Comparison of ENCODE assay signal across 14 mouse cellular contexts in genomic region chr5:67266106-67266505, GRCm38 (mm10). TPM values are rescaled to one million over a fixed set of nuclear protein-coding genes. Genes with fewer than 3 reads are reported as not detected.
DNase-seq lines count a peak whose midpoint lies in the region; ATAC-seq and TF ChIP-seq lines count a peak whose summit lies in the region.
"Had no signal": no experiment of that assay in that cellular context is flagged by ENCODE, and none has a peak within 500 bp of the region (broad histone marks: within the 10 kb centered on the region; RNA-seq: fewer than 3 reads in every experiment).

No protein-coding gene starts in this region.

- in situ Hi-C loops in Patski (cut with MboI; ENCODE audit: low pct_unique_long_range_greater_than_20kb), result no loop called here

- no peak overlapping the region for H3K4me2 ChIP-seq in midbrain, embryonic 11.5 days
- no peak overlapping the region for H3K4me2 ChIP-seq in midbrain, embryonic 13.5 days (replicated peaks)
- no peak overlapping the region for H3K4me2 ChIP-seq in stomach, postnatal 0 days (replicated peaks; ENCODE audit: low read depth)
- H3K4me2 ChIP-seq: liver, embryonic 13.5 days had no signal

- ATAC-seq in midbrain, embryonic 11.5 days (ENCODE audit: low FRiP score), result no peak
- no peak for ATAC-seq in midbrain, embryonic 13.5 days
- ATAC-seq in Patski, result no peak
- ATAC-seq in stomach, postnatal 0 days (ENCODE audit: low FRiP score, low TSS enrichment), result no peak
- no peak for ATAC-seq in activated CD4-positive, CD25-positive, alpha-beta regulatory T cell, adult 4 months
- ATAC-seq: midbrain, embryonic 16.5 days had no signal

- no peaks in the 10 kb centered on the region for H3K9me3 ChIP-seq in midbrain, embryonic 11.5 days (ENCODE audit: control insufficient read depth, low read length)
- no peaks in the 10 kb centered on the region for H3K9me3 ChIP-seq in midbrain, embryonic 13.5 days
- no peaks in the 10 kb centered on the region for H3K9me3 ChIP-seq in stomach, postnatal 0 days (ENCODE audit: control insufficient read depth, low read length)
- H3K9me3 ChIP-seq: liver, embryonic 13.5 days had no signal

- intact Hi-C loops in heart, adult 2 months (cut with DNase I), result no loop called here
- intact Hi-C loops in heart, postnatal 10 days (cut with DNase I), result no loop called here

- no peak overlapping the region for H3K9ac ChIP-seq in heart, adult 2 months (ENCODE audit: low read depth, low read length)
- no peak overlapping the region for H3K9ac ChIP-seq in midbrain, embryonic 11.5 days (ENCODE audit: low read length)
- H3K9ac ChIP-seq in midbrain, embryonic 13.5 days (replicated peaks), result no peak overlapping the region
- no peak overlapping the region for H3K9ac ChIP-seq in stomach, postnatal 0 days (ENCODE audit: low read length)
- H3K9ac ChIP-seq: liver, embryonic 13.5 days had no signal

- WGBS in heart, adult 2 months, result 100% methylated on average over 1 of the region's 1 CpGs
- 92% methylated on average over 1 of the region's 1 CpGs for WGBS in midbrain, embryonic 11.5 days
- 100% methylated on average over 1 of the region's 1 CpGs for WGBS in midbrain, embryonic 13.5 days
- 93% methylated on average over 1 of the region's 1 CpGs for WGBS in stomach, postnatal 0 days

- H3K4me3 ChIP-seq in heart, adult 2 months, result no peak overlapping the region
- H3K4me3 ChIP-seq in midbrain, embryonic 11.5 days (ENCODE audit: low read depth, low read length), result no peak overlapping the region
- no peak overlapping the region for H3K4me3 ChIP-seq in midbrain, embryonic 13.5 days (replicated peaks)
- no peak overlapping the region for H3K4me3 ChIP-seq in stomach, postnatal 0 days (ENCODE audit: low read depth, low read length)
- H3K4me3 ChIP-seq: liver, embryonic 13.5 days had no signal

- POLR2A ChIA-PET in Patski (lab: Charles Lee), result no interaction called here

- TF ChIP-seq POLR2A in heart, adult 2 months (IDR thresholded peaks at IDR 0.05; ENCODE audit: insufficient read depth, low read depth, low read length), result no peak

- no peak overlapping the region for H3K27ac ChIP-seq in heart, adult 2 months
- H3K27ac ChIP-seq in midbrain, embryonic 11.5 days (ENCODE audit: low read depth, low read length), result no peak overlapping the region
- no peak overlapping the region for H3K27ac ChIP-seq in midbrain, embryonic 13.5 days
- H3K27ac ChIP-seq in stomach, postnatal 0 days (replicated peaks), result no peak overlapping the region
- H3K27ac ChIP-seq: liver, embryonic 13.5 days had no signal

- 0 out of 2 replicates have a peak, but pooled peaks cover 2% of the 10 kb centered on the region for H3K79me2 ChIP-seq in heart, adult 2 months (replicated peaks; ENCODE audit: control insufficient read depth, insufficient read depth, low read length)

- no peak for DNase-seq in heart, adult 2 months
- no peak for DNase-seq in heart, postnatal 10 days
- DNase-seq in midbrain, embryonic 11.5 days (ENCODE audit: low spot score, missing footprints), result peak; percentile 85
- no peak for DNase-seq in Patski (ENCODE audit: low read depth, low spot score)
- DNase-seq in stomach, postnatal 0 days (ENCODE audit: low spot score), result no peak
- no peak for DNase-seq in natural killer cell, adult 2 months (ENCODE audit: low spot score in 2 of 2)
- DNase-seq: cerebellum, adult 9-11 months; kidney, adult 11 months; liver, embryonic 13.5 days; spleen, adult 18-20 months; thymus, adult 18-20 months had no signal

- H3K27me3 ChIP-seq in heart, adult 2 months (ENCODE audit: control insufficient read depth, insufficient read depth, low read length), result no peaks in the 10 kb centered on the region
- no peaks in the 10 kb centered on the region for H3K27me3 ChIP-seq in midbrain, embryonic 11.5 days (ENCODE audit: control insufficient read depth, insufficient read depth, low read length)
- H3K27me3 ChIP-seq in midbrain, embryonic 13.5 days, result no peaks in the 10 kb centered on the region
- no peaks in the 10 kb centered on the region for H3K27me3 ChIP-seq in Patski
- no peaks in the 10 kb centered on the region for H3K27me3 ChIP-seq in stomach, postnatal 0 days (ENCODE audit: control insufficient read depth, insufficient read depth, low read length)
- H3K27me3 ChIP-seq: liver, embryonic 13.5 days had no signal

- TF ChIP-seq EP300 in heart, adult 2 months (IDR thresholded peaks at IDR 0.05; ENCODE audit: insufficient read depth, low read depth, low read length), result no peak
- no peak for TF ChIP-seq EP300 in stomach, postnatal 0 days (optimal IDR thresholded peaks at IDR 0.05)

- peaks cover 10% of the 10 kb centered on the region for H3K36me3 ChIP-seq in heart, adult 2 months (ENCODE audit: control insufficient read depth, insufficient read depth, low read length)
- peaks cover 24% of the 10 kb centered on the region for H3K36me3 ChIP-seq in midbrain, embryonic 11.5 days (ENCODE audit: control insufficient read depth, insufficient read depth, low read length)
- peaks cover 53% of the 10 kb centered on the region for H3K36me3 ChIP-seq in midbrain, embryonic 13.5 days
- H3K36me3 ChIP-seq in stomach, postnatal 0 days (ENCODE audit: control insufficient read depth, insufficient read depth, low read length), result peaks cover 14% of the 10 kb centered on the region

- CTCF ChIA-PET in Patski (lab: Charles Lee), result interaction anchor here (1.1 to 7.0 kb wide), 4 partner anchors 12 to 64 kb away, joined by 3 to 28 read pairs (median 6); no protein-coding TSS in a partner anchor

- TF ChIP-seq CTCF in heart, adult 2 months (IDR thresholded peaks at IDR 0.05), result peak; percentile 64
- TF ChIP-seq CTCF in Patski (IDR thresholded peaks at IDR 0.05), result peak; percentile 76
- TF ChIP-seq CTCF in stomach, postnatal 0 days (IDR thresholded peaks at IDR 0.05; ENCODE audit: low read depth), result peak; percentile 55

- peaks cover 2% of the 10 kb centered on the region; the same call in 1 of the 2 replicates for H3K4me1 ChIP-seq in heart, adult 2 months (ENCODE audit: control insufficient read depth, insufficient read depth, low read length)
- H3K4me1 ChIP-seq in midbrain, embryonic 11.5 days (ENCODE audit: control insufficient read depth, insufficient read depth, low read length), result peaks cover 5% of the 10 kb centered on the region; the same call in 1 of the 2 replicates
- H3K4me1 ChIP-seq in midbrain, embryonic 13.5 days (replicated peaks), result peaks cover 17% of the 10 kb centered on the region
- no peaks in the 10 kb centered on the region for H3K4me1 ChIP-seq in stomach, postnatal 0 days (replicated peaks; ENCODE audit: control insufficient read depth, insufficient read depth)

RNA-seq across cellular contexts. Expression of gene Tmem33, which starts 5.7 kb away (rescaled TPM):
- 10 to 100 TPM; 55.9 to 59.3 TPM for total RNA-seq in heart, adult 2 months (2021)
- 54.9 and 88.1 TPM in 2 replicates for polyA plus RNA-seq in heart, adult 2 months (2012; rRNA removed)
- 10 to 100 TPM; 40.1 to 46.0 TPM for total RNA-seq in heart, postnatal 10 days (2021)
- polyA plus RNA-seq in midbrain, embryonic 11.5 days (2014; fragmentation: Nextera tagmentation; extraction: Ambion mirVana), result 120 and 121 TPM in 2 replicates
- 92.4 and 94.6 TPM in 2 replicates for polyA plus RNA-seq in midbrain, embryonic 13.5 days (2015; fragmentation: Nextera tagmentation; extraction: Ambion mirVana)
- polyA plus RNA-seq in Patski (2021), result 110 TPM
- 98.1 and 106 TPM in 2 replicates for polyA plus RNA-seq in stomach, postnatal 0 days (2015; fragmentation: Nextera tagmentation; extraction: Ambion mirVana)
- 10 to 100 TPM; 70.8 to 77.2 TPM for polyA plus RNA-seq in activated CD4-positive, CD25-positive, alpha-beta regulatory T cell, adult 4 months (2017; shearing (Covaris generic))

RNA-seq across cellular contexts. Expression of gene Slc30a9, which starts 40.6 kb away (rescaled TPM):
- 100 to 1,000 TPM; 156 to 171 TPM for total RNA-seq in heart, adult 2 months (2021)
- polyA plus RNA-seq in heart, adult 2 months (2012; rRNA removed), result 36.2 and 97.0 TPM in 2 replicates
- total RNA-seq in heart, postnatal 10 days (2021), result 100 to 1,000 TPM; 148 to 154 TPM
- 171 and 182 TPM in 2 replicates for polyA plus RNA-seq in midbrain, embryonic 11.5 days (2014; fragmentation: Nextera tagmentation; extraction: Ambion mirVana)
- 136 and 161 TPM in 2 replicates for polyA plus RNA-seq in midbrain, embryonic 13.5 days (2015; fragmentation: Nextera tagmentation; extraction: Ambion mirVana)
- polyA plus RNA-seq in Patski (2021), result 139 TPM
- polyA plus RNA-seq in stomach, postnatal 0 days (2015; fragmentation: Nextera tagmentation; extraction: Ambion mirVana), result 54.0 and 56.2 TPM in 2 replicates
- 10 to 100 TPM in 1 of 2 experiments, 1 to 10 TPM in 1; 8.3 to 10.2 TPM for polyA plus RNA-seq in activated CD4-positive, CD25-positive, alpha-beta regulatory T cell, adult 4 months (2017; shearing (Covaris generic))
